Mouse (Mus musculus): ENCODE data around the gene Fam166a.

Gene Fam166a

DNA sequence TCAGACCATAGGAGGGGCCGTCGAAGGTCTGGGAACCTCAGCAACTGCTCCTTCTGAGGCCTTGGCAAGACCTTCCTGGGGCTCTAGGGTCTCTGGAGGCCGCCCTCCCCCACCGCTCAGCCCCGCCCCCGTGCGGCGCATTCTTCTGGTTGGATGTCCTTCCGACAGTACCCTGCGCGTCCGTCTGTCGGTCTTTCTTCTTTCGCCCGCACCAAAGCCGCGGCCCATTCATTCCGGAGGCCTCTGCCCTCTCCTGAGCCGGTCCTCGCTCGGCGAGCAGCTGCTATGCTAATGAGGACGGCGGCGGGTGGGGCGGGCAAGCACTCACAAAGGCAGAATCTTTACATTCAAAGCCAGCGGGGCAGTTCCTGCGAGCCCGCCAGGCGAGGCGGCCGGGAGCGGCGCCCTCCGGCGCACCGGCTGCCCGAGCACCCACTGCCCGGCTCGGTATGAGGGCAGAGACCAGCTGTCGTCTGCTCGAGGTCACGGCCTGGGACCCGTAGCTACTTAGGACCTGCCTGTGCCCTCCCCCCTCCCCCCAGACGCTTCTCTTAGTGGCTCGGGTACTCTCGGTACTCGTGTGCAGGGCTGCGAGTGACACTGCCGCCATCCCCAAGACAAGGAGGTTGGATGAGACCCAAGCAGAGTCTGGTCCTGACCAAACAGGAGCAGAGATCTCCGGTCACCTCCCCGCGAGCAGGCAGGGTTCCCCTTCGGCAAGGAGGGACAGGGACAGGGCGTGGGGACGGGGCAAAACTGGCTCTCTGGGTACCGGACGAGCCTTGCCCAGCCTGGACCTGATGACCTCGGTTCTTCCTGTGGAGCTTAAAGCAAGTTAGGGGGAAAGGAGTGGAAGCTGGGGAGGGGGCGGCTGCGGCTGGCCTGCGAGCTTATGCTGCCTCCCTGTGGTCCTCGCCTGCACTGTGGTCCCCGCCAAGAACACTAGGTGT is 32.6 kb upstream of the Fam166a start:
- DNase-seq (ENCODE audit: low spot score in 2 of 2): peak; percentile 60 to 84

DNA sequence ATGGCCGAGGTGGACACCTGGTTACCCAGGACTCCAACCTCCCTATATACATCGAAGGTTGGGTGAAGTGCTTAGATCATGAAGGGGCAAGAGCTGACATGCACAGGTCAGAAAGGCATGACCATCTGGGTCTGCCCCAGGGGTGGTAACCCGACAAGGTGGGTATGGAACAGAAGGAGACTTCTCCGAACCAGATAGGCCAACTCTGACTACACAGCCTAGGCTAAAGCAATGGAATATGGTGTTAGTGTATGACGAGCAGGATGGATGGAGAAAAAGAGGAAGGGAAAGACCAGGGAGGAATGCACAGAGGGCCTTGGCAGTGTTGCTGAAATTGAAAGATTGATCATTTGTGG is 32.0 kb upstream of the Fam166a start:
- no peak for DNase-seq (ENCODE audit: low spot score in 2 of 2)

- DNase-seq (ENCODE audit: low spot score in 2 of 2): no peak
These were observed 30.7 kb upstream of the Fam166a start for GRCm38 (mm10) chr2:25187841-25188240.

GRCm38 (mm10) chr2:25193330-25193770 is 25.2 kb upstream of the Fam166a start:
- peak; percentile 82 to 88 for DNase-seq (ENCODE audit: low spot score in 2 of 2)

GRCm38 (mm10) chr2:25194006-25194405 is 24.5 kb upstream of the Fam166a start:
- peak in 1 of 2 experiments; percentile 56 for DNase-seq (ENCODE audit: low spot score in 2 of 2)

GRCm38 (mm10) chr2:25194486-25195171 is 23.9 kb upstream of the Fam166a start:
- peak; percentile 43 to 79 for DNase-seq (ENCODE audit: low spot score in 2 of 2)

DNA sequence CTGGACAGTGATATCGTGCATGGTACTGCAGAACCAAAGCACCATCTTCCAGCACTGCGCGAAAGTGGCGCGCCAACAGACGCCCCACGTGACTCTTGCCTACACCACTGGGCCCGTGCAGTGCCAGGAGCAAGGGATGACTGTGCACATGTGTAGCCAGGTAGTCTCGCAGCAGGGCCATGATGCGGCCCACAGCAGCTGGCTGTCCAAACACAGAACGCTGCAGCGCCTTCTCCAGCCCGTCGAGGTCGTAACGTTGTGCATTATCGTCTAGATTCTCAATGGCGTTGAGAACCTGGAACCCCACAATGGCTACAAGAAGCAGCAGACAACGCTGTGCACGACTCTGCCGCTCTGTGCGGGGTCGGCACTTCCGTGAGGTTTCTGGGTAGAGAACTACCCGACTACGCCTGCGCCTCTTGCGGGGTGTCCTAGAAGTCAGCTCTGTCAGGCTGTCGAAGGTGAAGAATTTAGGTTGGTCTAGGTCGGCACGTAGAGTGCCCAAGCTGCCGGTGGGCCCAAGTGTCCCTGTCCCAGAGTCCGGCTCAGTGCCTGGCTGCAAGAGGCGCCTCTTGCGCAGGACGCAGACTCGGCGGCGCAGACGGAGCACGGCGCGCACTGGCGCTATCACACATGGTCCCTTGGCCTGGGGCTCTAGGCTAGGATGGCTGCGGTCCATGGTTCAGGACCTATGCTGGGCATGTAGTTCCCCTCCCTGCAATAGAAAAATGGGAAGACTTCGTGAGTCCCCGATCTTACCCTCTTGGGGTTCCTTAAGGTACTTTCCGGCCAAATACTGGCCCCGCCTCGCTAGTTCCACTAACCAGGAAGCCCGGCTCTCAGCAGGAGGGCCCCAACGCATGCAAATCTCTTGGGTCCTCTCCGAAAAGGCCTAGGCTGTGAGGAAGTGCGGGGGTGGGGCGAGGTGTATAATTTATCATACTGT is 23.1 kb upstream of the Fam166a start:
- DNase-seq (ENCODE audit: low spot score in 2 of 2): peak; percentile 82 to 86

DNA sequence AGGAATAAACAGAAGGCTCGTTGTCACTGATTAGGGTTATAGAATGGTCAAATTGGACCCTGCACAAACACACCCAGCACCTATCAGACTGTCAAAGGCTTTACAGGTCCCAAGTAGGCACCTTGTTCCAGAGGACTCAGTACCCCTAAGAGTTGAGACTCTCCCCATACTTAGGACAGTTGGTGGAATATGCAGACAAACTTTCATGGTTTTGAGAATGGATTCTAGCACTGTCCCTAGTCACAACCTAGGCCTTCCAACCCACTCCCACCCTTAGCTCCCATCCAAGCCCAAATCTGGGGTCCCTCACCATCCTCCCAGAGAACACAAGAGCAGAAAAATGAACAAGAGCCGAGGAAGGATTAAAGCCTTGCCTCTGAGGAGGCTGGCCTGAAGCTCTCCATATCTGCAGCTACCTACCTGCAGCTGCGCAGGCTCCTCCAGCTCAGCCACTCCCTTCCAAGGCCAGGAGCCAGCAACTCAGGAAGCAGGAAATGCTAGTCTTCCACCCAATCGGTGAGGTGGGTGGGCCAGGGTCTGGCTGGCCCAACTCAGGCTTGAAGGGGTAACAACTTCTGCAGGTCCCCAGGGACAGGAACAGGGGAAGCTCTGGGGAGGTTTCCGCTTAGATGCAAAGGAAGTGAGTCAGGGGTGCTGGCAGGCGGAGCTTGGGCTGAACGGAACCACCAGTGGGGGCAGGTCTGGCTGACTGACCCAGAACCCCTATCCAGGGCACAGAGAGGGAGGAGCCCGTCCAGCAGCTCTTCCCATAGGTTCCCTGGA is 22.2 kb upstream of the Fam166a start, which contains the start of gene Tor4a:
Gene Tor4a, minus strand, starts transcription at position 715 of the 783 bp plus-strand sequence.
- DNase-seq (ENCODE audit: low spot score in 2 of 2): peak; percentile 79 to 86

DNA sequence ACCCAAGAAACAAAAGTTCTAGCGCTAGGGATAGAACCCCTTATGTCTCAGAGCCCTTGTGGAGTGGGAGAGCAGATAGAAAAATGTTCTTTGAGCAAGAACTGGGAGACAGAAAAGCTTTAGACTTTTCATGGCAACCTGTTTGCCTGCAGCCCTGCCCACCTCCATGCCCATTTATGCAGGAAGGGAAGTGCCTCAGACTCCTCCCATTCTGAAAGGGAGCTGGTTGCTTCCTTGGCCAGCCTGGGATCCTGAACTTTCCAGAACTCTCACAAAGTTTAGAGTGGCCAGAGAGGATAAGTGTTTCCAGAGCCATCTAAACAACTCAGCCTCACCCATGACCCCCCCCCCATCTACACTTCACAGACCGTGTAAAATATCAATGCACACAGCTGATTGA is 21.4 kb upstream of the Fam166a start:
- DNase-seq (ENCODE audit: low spot score in 2 of 2): peak in 1 of 2 experiments; percentile 64

DNA sequence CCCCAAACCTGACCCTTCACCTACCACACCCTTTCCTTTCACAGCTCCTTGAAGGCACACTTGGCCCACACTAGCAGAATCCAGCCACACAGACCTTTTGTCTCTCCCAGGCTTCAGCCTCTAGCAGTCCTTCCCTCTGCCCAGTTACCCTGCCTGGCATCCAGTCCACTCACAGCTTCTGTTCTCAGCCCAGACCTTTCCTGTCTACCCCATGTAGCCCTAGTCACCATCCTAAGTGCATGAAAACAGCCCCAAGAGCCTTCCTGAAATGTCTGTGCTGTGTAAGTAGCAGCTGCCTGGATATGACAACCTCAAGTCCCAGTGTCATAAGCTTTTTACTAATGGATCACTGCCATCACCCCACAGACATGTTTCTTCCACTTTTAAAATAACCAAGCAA is 20.6 kb upstream of the Fam166a start:
- DNase-seq (ENCODE audit: low spot score in 2 of 2): no peak

DNA sequence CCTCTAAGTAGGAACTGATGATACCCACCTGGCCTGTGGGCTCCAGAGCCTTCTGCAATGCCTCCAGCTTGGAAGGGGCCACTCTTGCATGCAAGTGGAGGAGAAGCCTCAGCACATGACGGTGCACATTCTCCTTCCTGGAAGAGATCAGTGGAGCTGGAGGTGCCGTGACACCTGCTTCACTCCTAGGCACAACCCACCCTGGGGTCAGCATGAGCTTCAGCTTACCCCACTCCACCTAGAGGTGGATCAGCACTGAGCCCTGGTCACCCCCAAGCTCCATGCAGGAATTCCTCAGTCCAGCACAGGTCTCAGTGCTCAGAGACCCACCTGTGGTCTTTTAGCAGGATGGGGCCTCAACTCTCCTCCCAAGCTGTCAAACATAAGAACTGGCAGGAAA is 17.9 kb upstream of the Fam166a start:
- DNase-seq (ENCODE audit: low spot score in 2 of 2): no peak

- DNase-seq (ENCODE audit: low spot score in 2 of 2): peak; percentile 60 to 80
These were observed 14.8 kb upstream of the Fam166a start for GRCm38 (mm10) chr2:25203631-25204214.

GRCm38 (mm10) chr2:25207593-25207992 is 11.0 kb upstream of the Fam166a start:
- no peak for DNase-seq (ENCODE audit: low spot score in 2 of 2)

DNA sequence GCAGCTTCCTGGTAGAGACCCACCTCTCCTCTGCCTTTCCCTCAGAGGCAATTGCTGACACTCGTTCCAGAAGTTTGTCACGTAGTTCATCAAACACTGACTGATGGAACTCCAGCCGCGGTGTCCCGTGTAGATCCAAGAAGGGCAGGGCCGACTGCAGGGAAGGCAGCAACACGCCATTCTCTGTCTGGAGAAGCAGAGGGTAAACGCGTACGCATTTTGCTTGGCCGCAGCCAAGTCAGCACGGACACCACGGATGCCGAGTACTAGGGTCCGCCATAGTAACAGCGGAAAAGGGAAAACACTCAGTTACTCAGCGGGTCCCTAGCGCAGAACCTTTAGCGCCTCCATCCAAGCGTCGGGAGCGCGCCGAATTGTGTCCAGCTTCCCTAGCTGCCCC is 7.9 kb upstream of the Fam166a start:
- DNase-seq (ENCODE audit: low spot score in 2 of 2): no peak

DNA sequence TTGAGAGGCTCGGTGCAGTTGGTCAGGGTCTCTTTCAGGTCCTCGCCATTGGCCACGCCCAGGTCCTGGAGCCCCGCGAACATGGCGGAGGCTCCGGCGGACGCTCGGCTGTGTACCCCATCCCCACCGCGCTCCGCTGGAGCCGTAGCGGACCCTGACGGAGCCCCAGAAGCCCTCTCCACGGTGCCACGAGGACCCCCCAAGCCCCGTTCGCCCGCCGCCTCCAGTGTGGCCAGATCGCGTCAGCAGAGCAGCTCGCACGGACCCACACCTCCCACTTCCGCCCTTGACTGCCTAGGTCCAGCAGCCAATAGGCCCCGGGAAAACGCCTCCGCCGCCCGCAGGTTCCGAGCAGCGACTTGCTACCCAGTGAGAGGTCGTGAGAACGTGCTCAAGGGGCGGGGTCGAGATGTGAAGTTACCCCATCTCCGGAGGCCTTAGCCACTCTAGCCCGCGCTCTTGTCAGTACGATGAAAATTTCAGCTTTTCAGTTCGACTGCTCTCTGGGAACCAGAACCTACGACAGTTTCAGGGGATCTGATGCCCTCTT is 7.3 kb upstream of the Fam166a start, which contains the start of gene Nelfb:
Gene Nelfb, minus strand, starts transcription at position 369 of the 550 bp plus-strand sequence.
- DNase-seq (ENCODE audit: low spot score in 2 of 2): peak; percentile 92 to 97

GRCm38 (mm10) chr2:25213266-25213865 is 5.2 kb upstream of the Fam166a start:
- no peak for DNase-seq (ENCODE audit: low spot score in 2 of 2)

DNA sequence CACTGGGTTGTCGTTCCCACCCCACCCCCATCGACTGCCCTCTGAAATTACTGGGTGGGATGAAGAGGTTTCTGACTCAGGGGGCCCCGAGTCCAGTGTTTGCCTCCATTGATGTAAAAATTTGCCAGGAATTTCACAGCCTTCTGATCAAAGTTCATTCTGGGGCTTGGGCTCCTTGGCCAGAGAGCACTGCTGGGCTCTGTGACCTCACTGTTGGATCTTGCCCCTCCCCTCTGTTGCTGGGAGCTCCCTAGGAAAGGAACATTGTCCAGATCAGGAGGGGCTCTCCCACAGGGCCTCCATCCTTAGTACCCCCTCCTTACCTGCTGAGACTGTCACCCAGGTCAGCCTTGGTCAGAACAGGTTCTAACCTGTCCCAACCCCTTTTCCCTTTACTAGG is 4.1 kb upstream of the Fam166a start, which contains the start of gene Stpg3:
Gene Stpg3, minus strand, starts transcription at position 194 of the 400 bp plus-strand sequence.
- no peak for DNase-seq (ENCODE audit: low spot score in 2 of 2)

DNA sequence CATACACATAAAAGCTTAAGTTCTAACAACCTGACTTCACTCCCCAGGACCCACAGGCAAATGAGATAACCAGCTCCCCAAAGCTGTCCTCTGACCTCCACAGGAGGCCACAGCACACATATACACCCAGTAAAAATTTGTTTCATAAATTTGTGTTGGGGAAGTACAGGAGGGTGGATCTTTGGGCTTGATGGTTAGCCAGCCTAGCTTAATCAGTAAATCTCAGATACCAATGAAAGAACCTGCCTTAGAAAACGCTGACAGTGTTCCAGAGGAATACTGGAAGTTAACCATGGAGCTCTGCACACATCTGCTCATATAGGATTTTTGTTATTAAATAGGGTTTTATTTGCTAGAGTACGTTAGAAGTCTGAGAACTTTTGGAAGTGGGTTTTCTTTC is 879 bp upstream of the Fam166a start:
- DNase-seq (ENCODE audit: low spot score in 2 of 2): no peak

GRCm38 (mm10) chr2:25221331-25221772 is 2.8 kb downstream of the Fam166a start:
- DNase-seq (ENCODE audit: low spot score in 2 of 2): no peak
